Mouse (Mus musculus) stomach, embryonic 16.5 days (tissue): ENCODE measurements around the gene Arf3. TPM values are rescaled to one million over a fixed set of nuclear protein-coding genes. Genes with fewer than 3 reads are reported as not detected.

Experiments
- ATAC-seq: fragments of 200-750 bp; cut with Nextera tagmentation; 2 replicates; pipeline ENCODE4 v1.8.0; 2017; ENCODE audit warnings: moderate number of reproducible peaks, moderate TSS enrichment; ENCODE audit not compliant: insufficient read depth, low FRiP score
- H3K27ac ChIP-seq: fragments of 300-500 bp; sonication (generic); 2 replicates; pipeline ENCODE4 v1.5.1; 2014; ENCODE audit warnings: low read length
- H3K27me3 ChIP-seq: fragments of 300-500 bp; sonication (generic); 2 replicates; pipeline ENCODE4 v1.6.1; 2014; ENCODE audit warnings: low read length, control low read depth, mixed read lengths; ENCODE audit not compliant: control insufficient read depth, insufficient read depth
- H3K36me3 ChIP-seq: fragments of 300-500 bp; sonication (generic); 2 replicates; pipeline ENCODE4 v1.6.1; 2014; ENCODE audit warnings: low read length; ENCODE audit not compliant: control insufficient read depth, insufficient read depth
- H3K4me1 ChIP-seq: fragments of 300-500 bp; sonication (generic); 2 replicates; pipeline ENCODE4 v1.6.1; 2014; ENCODE audit warnings: low read length, control low read depth, mixed read lengths; ENCODE audit not compliant: control insufficient read depth, insufficient read depth
- H3K4me2 ChIP-seq: fragments of 300-500 bp; sonication (generic); 2 replicates; pipeline ENCODE4 v1.6.1; 2014; ENCODE audit warnings: low read depth, low read length, mixed read lengths
- H3K4me3 ChIP-seq: fragments of 300-500 bp; sonication (generic); replicated peaks from 2 replicates; pipeline ENCODE4 v1.5.1; 2014; ENCODE audit warnings: mild to moderate bottlenecking, low read length
- H3K9ac ChIP-seq: fragments of 300-500 bp; sonication (generic); 2 replicates; pipeline ENCODE4 v1.6.1; 2014; ENCODE audit warnings: low read length
- H3K9me3 ChIP-seq: fragments of 300-500 bp; sonication (generic); replicated peaks from 2 replicates; pipeline ENCODE4 v1.6.1; 2016; ENCODE audit warnings: low read length, control low read depth; ENCODE audit not compliant: control insufficient read depth
- WGBS: fragments of 180-500 bp; shearing (Covaris S2); extraction: QIAGEN DNeasy Blood & Tissue Kit; methylation state at CpG from one replicate; pipeline ENCODE4 v1.1.7; 2014; 5-methylcytosine and 5-hydroxymethylcytosine counted together
- polyA plus RNA-seq: library from polyadenylated mRNA; unstranded; fragments of >200 nt; fragmentation: Nextera tagmentation; extraction: Ambion mirVana; gene quantifications from 2 replicates; pipeline ENCODE4 v1.2.1, GENCODE M21; 2015

Gene Arf3
- polyA plus RNA-seq, 1 experiment from 2014 or later = 38.0 TPM

GRCm38 (mm10) chr15:98792233-98793020 is 29.4 kb upstream of the Arf3 start:
- peaks cover 97% of the 10 kb centered on the region for H3K27me3 ChIP-seq
- 1% methylated on average over 75 of the region's 75 CpGs for WGBS
- peaks cover 18% of the 10 kb centered on the region; the same call in 1 of the 2 replicates for H3K4me1 ChIP-seq
- no peak overlapping the region for H3K9ac ChIP-seq
- no peak for ATAC-seq
- H3K4me2 ChIP-seq = peak overlapping the region; percentile 47
- no peaks in the 10 kb centered on the region for H3K36me3 ChIP-seq
- H3K4me3 ChIP-seq = peak overlapping the region; percentile 31
- no peak overlapping the region for H3K27ac ChIP-seq
- no peaks in the 10 kb centered on the region for H3K9me3 ChIP-seq

- H3K27ac ChIP-seq = no peak overlapping the region
- no peak for ATAC-seq
- no peak overlapping the region for H3K4me3 ChIP-seq
- H3K4me2 ChIP-seq = no peak overlapping the region
- no peaks in the 10 kb centered on the region for H3K36me3 ChIP-seq
- 1% methylated on average over 23 of the region's 23 CpGs for WGBS
- no peaks in the 10 kb centered on the region for H3K9me3 ChIP-seq
- peaks cover 18% of the 10 kb centered on the region; the same call in 1 of the 2 replicates for H3K4me1 ChIP-seq
- peaks cover 93% of the 10 kb centered on the region for H3K27me3 ChIP-seq
- H3K9ac ChIP-seq = no peak overlapping the region
These were observed 28.8 kb upstream of the Arf3 start for GRCm38 (mm10) chr15:98791771-98792170.

GRCm38 (mm10) chr15:98791221-98791620 is 28.2 kb upstream of the Arf3 start:
- Histone ChIP-seq H3K4me3 (peak overlapping the region; percentile 25), H3K27me3 (peaks cover 87% of the 10 kb centered on the region), H3K4me1 (peaks cover 18% of the 10 kb centered on the region; the same call in 1 of the 2 replicates), H3K9ac (no peak overlapping the region), H3K4me2 (peak overlapping the region; percentile 30; the same call in 1 of the 2 replicates), H3K9me3 (no peaks in the 10 kb centered on the region), H3K27ac (no peak overlapping the region), H3K36me3 (no peaks in the 10 kb centered on the region)
- ATAC-seq = no peak
- 2% methylated on average over 12 of the region's 12 CpGs for WGBS

GRCm38 (mm10) chr15:98790761-98791160 is 27.7 kb upstream of the Arf3 start:
- no peak for ATAC-seq
- Histone ChIP-seq H3K9me3 (peaks cover 3% of the 10 kb centered on the region; the same call in 1 of the 2 replicates), H3K4me2 (peak overlapping the region; percentile 30; the same call in 1 of the 2 replicates), H3K4me3 (peak overlapping the region; percentile 25), H3K9ac (no peak overlapping the region; the same call in 1 of the 2 replicates), H3K27me3 (peaks cover 83% of the 10 kb centered on the region), H3K4me1 (peaks cover 18% of the 10 kb centered on the region; the same call in 1 of the 2 replicates), H3K36me3 (no peaks in the 10 kb centered on the region), H3K27ac (no peak overlapping the region)
- WGBS = under 1% methylated on average over 23 of the region's 23 CpGs

GRCm38 (mm10) chr15:98789661-98790535 is 26.9 kb upstream of the Arf3 start, which contains the start of gene Wnt1:
Gene Wnt1, plus strand, starts transcription at chr15:98789857.
- 4% methylated on average over 51 of the region's 51 CpGs for WGBS
- Histone ChIP-seq H3K27ac (no peak within 1 kb of the TSS), H3K36me3 (no peaks in the 10 kb centered on the region), H3K4me2 (peak within 1 kb of the TSS; percentile 30), H3K9ac (no peak within 1 kb of the TSS; the same call in none of the 2 replicates), H3K4me1 (peaks cover 18% of the 10 kb centered on the region; the same call in 1 of the 2 replicates), H3K9me3 (peaks cover 6% of the 10 kb centered on the region), H3K4me3 (peak within 1 kb of the TSS; percentile 25), H3K27me3 (peaks cover 74% of the 10 kb centered on the region)
- no peak for ATAC-seq

GRCm38 (mm10) chr15:98788972-98789660 is 26.1 kb upstream of the Arf3 start:
- Histone ChIP-seq H3K27ac (no peak overlapping the region), H3K9me3 (peaks cover 6% of the 10 kb centered on the region), H3K9ac (no peak overlapping the region), H3K4me3 (peak overlapping the region; percentile 5; the same call in 1 of the 2 replicates), H3K4me2 (peak overlapping the region; percentile 25; the same call in 1 of the 2 replicates), H3K27me3 (peaks cover 66% of the 10 kb centered on the region), H3K36me3 (no peaks in the 10 kb centered on the region), H3K4me1 (peaks cover 18% of the 10 kb centered on the region; the same call in 1 of the 2 replicates)
- no peak for ATAC-seq
- 10% methylated on average over 24 of the region's 24 CpGs for WGBS

- no peak overlapping the region for H3K4me2 ChIP-seq
- WGBS = 38% methylated on average over 4 of the region's 4 CpGs
- ATAC-seq = no peak
- no peaks in the 10 kb centered on the region for H3K36me3 ChIP-seq
- H3K4me1 ChIP-seq = peaks cover 13% of the 10 kb centered on the region; the same call in 1 of the 2 replicates
- no peak overlapping the region for H3K4me3 ChIP-seq
- H3K9me3 ChIP-seq = peaks cover 6% of the 10 kb centered on the region
- H3K9ac ChIP-seq = no peak overlapping the region
- no peak overlapping the region for H3K27ac ChIP-seq
- peaks cover 55% of the 10 kb centered on the region for H3K27me3 ChIP-seq
These were observed 24.9 kb upstream of the Arf3 start for GRCm38 (mm10) chr15:98787930-98788329.

GRCm38 (mm10) chr15:98785744-98786143 is 22.7 kb upstream of the Arf3 start:
- H3K4me1 ChIP-seq = 0 out of 2 replicates have a peak, but pooled peaks cover 2% of the 10 kb centered on the region
- 38% methylated on average over 7 of the region's 7 CpGs for WGBS
- no peak overlapping the region for H3K9ac ChIP-seq
- no peak for ATAC-seq
- H3K4me2 ChIP-seq = no peak overlapping the region
- H3K36me3 ChIP-seq = no peaks in the 10 kb centered on the region
- peaks cover 6% of the 10 kb centered on the region for H3K9me3 ChIP-seq
- H3K4me3 ChIP-seq = no peak overlapping the region
- no peak overlapping the region for H3K27ac ChIP-seq
- H3K27me3 ChIP-seq = peaks cover 44% of the 10 kb centered on the region
